Mouse (Mus musculus): ENCODE data around the gene Nipal4.

Nipal4 gene

GRCm38 (mm10) chr11:46168506-46168905 is 2.2 kb upstream of the Nipal4 start:
- in situ Hi-C loops (cut with MboI; ENCODE audit: low sequenced_read_pairs), result no loop called here

- in situ Hi-C loops (cut with MboI; ENCODE audit: low sequenced_read_pairs), result no loop called here
Observed at GRCm38 (mm10) chr11:46157462-46157861, 8.8 kb downstream of the Nipal4 start.

GRCm38 (mm10) chr11:46156945-46157344 is 9.4 kb downstream of the Nipal4 start:
- in situ Hi-C loops (cut with MboI; ENCODE audit: low sequenced_read_pairs), result no loop called here

- in situ Hi-C loops (cut with MboI; ENCODE audit: low sequenced_read_pairs), result no loop called here
Observed at GRCm38 (mm10) chr11:46146619-46147018, 19.7 kb downstream of the Nipal4 start.

GRCm38 (mm10) chr11:46145163-46145875 is 21.0 kb downstream of the Nipal4 start:
- in situ Hi-C loops (cut with MboI; ENCODE audit: low sequenced_read_pairs), result no loop called here

- in situ Hi-C loops (cut with MboI; ENCODE audit: low sequenced_read_pairs), result no loop called here
Observed at GRCm38 (mm10) chr11:46143342-46143741, 23.0 kb downstream of the Nipal4 start.

GRCm38 (mm10) chr11:46134899-46135298 is 31.4 kb downstream of the Nipal4 start:
- in situ Hi-C loops (cut with MboI; ENCODE audit: low sequenced_read_pairs), result no loop called here

- in situ Hi-C loops (cut with MboI; ENCODE audit: low sequenced_read_pairs), result no loop called here
Observed at GRCm38 (mm10) chr11:46131022-46131986, 35.0 kb downstream of the Nipal4 start.

- in situ Hi-C loops (cut with MboI; ENCODE audit: low sequenced_read_pairs), result no loop called here
Observed at GRCm38 (mm10) chr11:46128548-46128945, 37.8 kb downstream of the Nipal4 start.

GRCm38 (mm10) chr11:46127621-46128547 is 38.4 kb downstream of the Nipal4 start:
- in situ Hi-C loops (cut with MboI; ENCODE audit: low sequenced_read_pairs), result no loop called here

- in situ Hi-C loops (cut with MboI; ENCODE audit: low sequenced_read_pairs), result no loop called here
Observed at GRCm38 (mm10) chr11:46126827-46127410, 39.4 kb downstream of the Nipal4 start.

- in situ Hi-C loops (cut with MboI; ENCODE audit: low sequenced_read_pairs), result no loop called here
Observed at GRCm38 (mm10) chr11:46126317-46126716, 40.0 kb downstream of the Nipal4 start.

- in situ Hi-C loops (cut with MboI; ENCODE audit: low sequenced_read_pairs), result no loop called here
Observed at GRCm38 (mm10) chr11:46125835-46126229, 40.5 kb downstream of the Nipal4 start.

GRCm38 (mm10) chr11:46125093-46125834 is 41.0 kb downstream of the Nipal4 start:
- in situ Hi-C loops (cut with MboI; ENCODE audit: low sequenced_read_pairs), result no loop called here

GRCm38 (mm10) chr11:46123328-46123866 is 42.9 kb downstream of the Nipal4 start:
- in situ Hi-C loops (cut with MboI; ENCODE audit: low sequenced_read_pairs), result no loop called here

- in situ Hi-C loops (cut with MboI; ENCODE audit: low sequenced_read_pairs), result no loop called here
Observed at GRCm38 (mm10) chr11:46122875-46123274, 43.4 kb downstream of the Nipal4 start.

- in situ Hi-C loops (cut with MboI; ENCODE audit: low sequenced_read_pairs), result no loop called here
Observed at GRCm38 (mm10) chr11:46121666-46122065, 44.6 kb downstream of the Nipal4 start.

- in situ Hi-C loops (cut with MboI; ENCODE audit: low sequenced_read_pairs), result no loop called here
Observed at GRCm38 (mm10) chr11:46120084-46120483, 46.2 kb downstream of the Nipal4 start.

GRCm38 (mm10) chr11:46119624-46120023 is 46.7 kb downstream of the Nipal4 start:
- in situ Hi-C loops (cut with MboI; ENCODE audit: low sequenced_read_pairs), result no loop called here

All from CH12F3 (cell line).